Mouse (Mus musculus): ENCODE measurements around the gene Slc27a5. TPM values are rescaled to one million over a fixed set of nuclear protein-coding genes. Genes with fewer than 3 reads are reported as not detected.

Gene Slc27a5
- total RNA-seq, 2 experiments from 2014 or later = 0.20 TPM; not detected in 1

DNA sequence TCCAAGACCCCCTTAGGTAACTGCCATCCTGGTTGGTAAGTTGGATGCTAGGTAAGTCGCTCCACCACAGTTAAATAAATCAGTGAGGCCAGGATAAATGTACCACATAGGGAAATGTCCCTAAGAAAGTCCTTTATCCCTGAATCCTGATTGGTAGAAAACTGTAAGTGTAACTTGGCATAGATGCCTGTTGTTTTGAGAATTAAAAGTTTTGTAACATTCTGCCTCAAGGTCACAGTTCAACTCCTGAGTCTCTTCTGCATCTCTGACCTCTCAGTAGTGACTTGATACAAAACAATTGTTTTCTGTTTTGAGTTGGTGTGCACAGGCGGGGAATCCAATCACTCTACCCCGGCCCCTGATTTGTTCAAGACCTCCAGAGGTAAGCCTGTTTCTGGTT, 859 bp upstream of the Slc27a5 start, which contains the start of gene Trim28:
TSS of gene Trim28 (plus strand) at position 264 of the 400 bp plus-strand sequence.
- no peak for DNase-seq (ENCODE audit: extremely low spot score in 1 of 2, low spot score in 2 of 2)
- intact Hi-C loops (cut with DNase I) = no loop called here

- no peak for DNase-seq (ENCODE audit: extremely low spot score in 1 of 2, low spot score in 2 of 2)
- intact Hi-C loops (cut with DNase I) = no loop called here
Measured at GRCm38 (mm10) chr7:12997230-12997629, 762 bp downstream of the Slc27a5 start.

DNA sequence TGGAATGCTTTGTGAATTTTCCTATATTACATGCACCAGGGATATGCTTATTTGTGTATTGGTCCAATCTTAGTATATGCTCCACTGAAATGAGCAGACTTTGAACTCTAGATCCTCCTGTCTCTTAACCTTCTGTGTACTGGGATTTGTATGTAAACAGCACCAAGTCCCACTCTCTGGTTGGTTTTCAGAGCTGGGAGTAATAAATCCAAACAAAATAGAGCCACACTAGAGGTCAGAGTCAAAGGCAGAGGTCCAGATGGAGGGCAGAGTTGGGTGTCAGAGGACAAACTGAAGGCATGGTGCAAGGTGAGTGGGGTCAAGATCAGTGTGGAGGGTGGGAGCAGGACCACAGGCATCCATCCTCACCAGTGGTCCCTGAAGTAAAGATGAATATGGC, 2.1 kb downstream of the Slc27a5 start:
- intact Hi-C loops (cut with DNase I) = no loop called here
- DNase-seq (ENCODE audit: extremely low spot score in 1 of 2, low spot score in 2 of 2) = no peak

GRCm38 (mm10) chr7:12993148-12993547, 4.8 kb downstream of the Slc27a5 start:
- intact Hi-C loops (cut with DNase I) = no loop called here
- DNase-seq (ENCODE audit: extremely low spot score in 1 of 2, low spot score in 2 of 2) = no peak

DNA sequence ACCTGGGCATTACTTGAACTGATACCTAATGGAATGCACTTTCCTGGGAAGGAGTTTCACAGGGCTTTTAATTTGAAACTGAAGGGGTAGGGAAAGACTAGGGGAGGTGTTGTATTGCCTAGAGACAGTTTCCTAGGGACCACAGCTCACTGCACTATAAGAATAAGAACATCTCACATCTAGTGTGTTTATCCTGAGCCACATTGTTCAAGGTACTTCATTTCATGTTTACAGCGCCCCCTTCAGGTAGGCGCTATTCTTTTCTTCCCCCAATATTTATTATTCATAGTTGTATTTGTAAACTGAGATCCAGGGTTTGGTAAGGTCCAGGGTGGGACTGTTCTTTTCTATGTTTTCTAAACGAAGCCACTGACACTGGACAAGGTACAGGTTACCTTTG, 5.8 kb downstream of the Slc27a5 start:
- DNase-seq (ENCODE audit: extremely low spot score in 1 of 2, low spot score in 2 of 2) = no peak
- intact Hi-C loops (cut with DNase I) = no loop called here

GRCm38 (mm10) chr7:12987409-12988189, 10.4 kb downstream of the Slc27a5 start:
- no peak for DNase-seq (ENCODE audit: extremely low spot score in 1 of 2, low spot score in 2 of 2)
- intact Hi-C loops (cut with DNase I) = no loop called here

GRCm38 (mm10) chr7:12986906-12987305, 11.1 kb downstream of the Slc27a5 start:
- no peak for DNase-seq (ENCODE audit: extremely low spot score in 1 of 2, low spot score in 2 of 2)
- intact Hi-C loops (cut with DNase I) = no loop called here

GRCm38 (mm10) chr7:12985724-12986123, 12.3 kb downstream of the Slc27a5 start:
- DNase-seq (ENCODE audit: extremely low spot score in 1 of 2, low spot score in 2 of 2) = no peak
- intact Hi-C loops (cut with DNase I) = no loop called here

DNA sequence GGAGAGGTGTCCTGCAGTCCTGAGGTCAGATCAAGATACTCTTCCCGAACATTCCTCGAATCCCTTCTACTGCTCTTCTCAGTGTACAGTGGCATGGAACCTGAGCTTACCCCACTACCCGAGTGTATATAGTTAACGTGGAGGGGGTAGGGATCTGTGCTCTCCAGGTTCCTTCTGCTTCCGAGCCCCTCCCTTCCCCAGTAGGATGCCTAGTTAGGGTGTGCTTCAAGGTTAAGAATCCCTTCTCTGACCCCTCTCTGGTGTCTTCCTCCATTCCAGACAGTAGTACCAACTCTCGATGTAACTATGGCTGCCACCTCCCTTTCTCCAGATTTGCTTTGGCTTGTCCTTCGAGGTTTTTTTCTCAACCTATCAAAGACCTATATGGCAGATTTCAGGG, 17.7 kb downstream of the Slc27a5 start:
- no peak for DNase-seq (ENCODE audit: extremely low spot score in 1 of 2, low spot score in 2 of 2)
- intact Hi-C loops (cut with DNase I) = no loop called here

- intact Hi-C loops (cut with DNase I) = no loop called here
- peak in 1 of 2 experiments; percentile 51 for DNase-seq (ENCODE audit: extremely low spot score in 1 of 2, low spot score in 2 of 2)
Measured at GRCm38 (mm10) chr7:12979776-12980175, 18.2 kb downstream of the Slc27a5 start.

GRCm38 (mm10) chr7:12978931-12979722, 18.9 kb downstream of the Slc27a5 start:
- intact Hi-C loops (cut with DNase I) = no loop called here
- DNase-seq (ENCODE audit: extremely low spot score in 1 of 2, low spot score in 2 of 2) = peak in 1 of 2 experiments; percentile 37

GRCm38 (mm10) chr7:12977682-12978389, 20.2 kb downstream of the Slc27a5 start, which contains the start of gene Zfp446:
Gene Zfp446, plus strand, starts transcription at chr7:12977848.
- peak; percentile 97 to 100 for DNase-seq (ENCODE audit: extremely low spot score in 1 of 2, low spot score in 2 of 2)
- intact Hi-C loops (cut with DNase I) = no loop called here

GRCm38 (mm10) chr7:12970906-12971305, 27.1 kb downstream of the Slc27a5 start:
- intact Hi-C loops (cut with DNase I) = no loop called here
- no peak for DNase-seq (ENCODE audit: extremely low spot score in 1 of 2, low spot score in 2 of 2)

- DNase-seq (ENCODE audit: extremely low spot score in 1 of 2, low spot score in 2 of 2) = peak; percentile 33 to 82
- intact Hi-C loops (cut with DNase I) = loop anchor here (10.0 kb wide), 1 partner anchor 51 kb away; no protein-coding TSS in a partner anchor
Measured at GRCm38 (mm10) chr7:12966104-12966845, 31.7 kb downstream of the Slc27a5 start.

- intact Hi-C loops (cut with DNase I) = loop anchor here (10.0 kb wide), 1 partner anchor 51 kb away; no protein-coding TSS in a partner anchor
- DNase-seq (ENCODE audit: extremely low spot score in 1 of 2, low spot score in 2 of 2) = peak; percentile 92 to 95
Measured at GRCm38 (mm10) chr7:12965678-12966091, 32.3 kb downstream of the Slc27a5 start, which contains the start of gene Zfp324. Gene Zfp324, plus strand, starts transcription at chr7:12965838.

GRCm38 (mm10) chr7:12961511-12962141, 36.4 kb downstream of the Slc27a5 start:
- intact Hi-C loops (cut with DNase I) = loop anchor here (10.0 kb wide), 1 partner anchor 47 kb away; no protein-coding TSS in a partner anchor
- DNase-seq (ENCODE audit: extremely low spot score in 1 of 2, low spot score in 2 of 2) = peak; percentile 33 to 63

DNA sequence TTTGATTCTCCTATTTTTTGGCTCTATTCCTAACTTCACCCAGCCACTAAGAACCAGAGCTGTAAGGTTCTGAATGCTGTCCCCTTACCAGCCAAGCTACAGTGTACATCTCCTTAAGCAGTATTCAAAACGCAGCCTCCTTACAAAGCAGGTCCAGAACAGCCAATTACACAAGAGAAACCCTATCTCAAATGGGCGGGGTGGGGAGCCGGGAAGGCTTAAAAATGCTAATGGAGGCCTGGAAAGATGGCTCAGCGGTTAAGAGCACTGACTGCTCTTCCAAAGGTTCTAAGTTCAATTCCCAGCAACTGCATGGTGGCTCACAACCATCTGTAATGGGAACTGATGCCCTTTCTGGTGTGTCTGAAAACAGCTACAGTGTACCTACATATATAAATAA, 38.3 kb downstream of the Slc27a5 start:
- intact Hi-C loops (cut with DNase I) = loop anchor here (10.0 kb wide), 1 partner anchor 45 kb away; no protein-coding TSS in a partner anchor
- no peak for DNase-seq (ENCODE audit: extremely low spot score in 1 of 2, low spot score in 2 of 2)

- intact Hi-C loops (cut with DNase I) = no loop called here
- no peak for DNase-seq (ENCODE audit: extremely low spot score in 1 of 2, low spot score in 2 of 2)
Measured at GRCm38 (mm10) chr7:12958948-12959347, 39.0 kb downstream of the Slc27a5 start.
